ENCODE assay signal across 11 mouse cellular contexts in genomic region chr7:144415795-144416194, GRCm38 (mm10). TPM values are rescaled to one million over a fixed set of nuclear protein-coding genes. Genes with fewer than 3 reads are reported as not detected.
A peak's percentile ranks its signal among the peaks of the same experiment; 100 is the strongest.
DNase-seq lines count a peak whose midpoint lies in the region; ATAC-seq and TF ChIP-seq lines count a peak whose summit lies in the region.
"Had no signal": no experiment of that assay in that cellular context is flagged by ENCODE, and none has a peak within 500 bp of the region (broad histone marks: within the 10 kb centered on the region; RNA-seq: fewer than 3 reads in every experiment).

No protein-coding gene starts in this region.

- no peaks in the 10 kb centered on the region for H3K9me3 ChIP-seq in kidney, embryonic 15.5 days (replicated peaks)
- H3K9me3 ChIP-seq: embryonic facial prominence, embryonic 15.5 days had no signal

- H3K9ac ChIP-seq in kidney, embryonic 15.5 days: no peak overlapping the region
- H3K9ac ChIP-seq: embryonic facial prominence, embryonic 15.5 days had no signal

- H3K27me3 ChIP-seq in kidney, adult 2 months (replicated peaks; ENCODE audit: control insufficient read depth, insufficient read depth, low read length): no peaks in the 10 kb centered on the region
- H3K27me3 ChIP-seq in kidney, embryonic 15.5 days: no peaks in the 10 kb centered on the region
- no peaks in the 10 kb centered on the region for H3K27me3 ChIP-seq in C2C12 (ENCODE audit: control insufficient read depth, insufficient read depth, insufficient read length)
- H3K27me3 ChIP-seq: embryonic facial prominence, embryonic 15.5 days had no signal

- H3K4me1 ChIP-seq in kidney, adult 2 months (ENCODE audit: control insufficient read depth, insufficient read depth, low read length): no peaks in the 10 kb centered on the region
- peaks cover 36% of the 10 kb centered on the region for H3K4me1 ChIP-seq in kidney, embryonic 15.5 days

- TF ChIP-seq CTCF in kidney, adult 2 months (conservative IDR thresholded peaks at IDR 0.05; ENCODE audit: insufficient read depth, insufficient read length, low read depth, low read length): peak; percentile 59
- peak; percentile 31 for TF ChIP-seq CTCF in C2C12 (IDR thresholded peaks at IDR 0.05; ENCODE audit: control insufficient read depth, insufficient read depth, insufficient read length)
- no peak; the same call in 1 of the 2 replicates for TF ChIP-seq CTCF in gastrocnemius, adult 2 months (IDR thresholded peaks at IDR 0.05)

- no peak overlapping the region for H3K27ac ChIP-seq in kidney, adult 2 months (ENCODE audit: insufficient read depth, low read depth, low read length)
- H3K27ac ChIP-seq in kidney, embryonic 15.5 days: no peak overlapping the region
- no peak overlapping the region for H3K27ac ChIP-seq in gastrocnemius, adult 2 months
- H3K27ac ChIP-seq: embryonic facial prominence, embryonic 15.5 days had no signal

- no peak overlapping the region for H3K4me3 ChIP-seq in kidney, adult 2 months (ENCODE audit: insufficient read depth, low read depth, low read length)
- no peak overlapping the region for H3K4me3 ChIP-seq in kidney, embryonic 15.5 days (replicated peaks)
- H3K4me3 ChIP-seq in C2C12 (ENCODE audit: insufficient read depth, poor library complexity, severe bottlenecking): no peak overlapping the region
- H3K4me3 ChIP-seq in gastrocnemius, adult 2 months: no peak overlapping the region
- H3K4me3 ChIP-seq: embryonic facial prominence, embryonic 15.5 days had no signal

- no peaks in the 10 kb centered on the region for H3K79me2 ChIP-seq in C2C12 (ENCODE audit: control insufficient read depth, insufficient read depth)

- no peak overlapping the region for H3ac ChIP-seq in C2C12 (ENCODE audit: control insufficient read depth, insufficient read length, low read depth)

- DNase-seq in kidney, adult 2 months: peak; percentile 56
- DNase-seq in 3T3-L1 (ENCODE audit: low read depth, low spot score): peak; percentile 75
- DNase-seq in kidney, postnatal 10 days: peak; percentile 28
- no peak for DNase-seq in gastrocnemius, adult 2 months
- DNase-seq in layer of hippocampus, postnatal 10 days (ENCODE audit: low spot score in 2 of 2): no peak
- DNase-seq in cerebellum, adult 11-12 months: no peak
- DNase-seq: thymus, postnatal 14 days had no signal

- TF ChIP-seq POLR2A in kidney, adult 2 months (IDR thresholded peaks at IDR 0.05; ENCODE audit: low read depth, low read length): no peak

- no peaks in the 10 kb centered on the region for H3K36me3 ChIP-seq in kidney, adult 2 months (ENCODE audit: control insufficient read depth, insufficient read depth, low read length)
- H3K36me3 ChIP-seq in kidney, embryonic 15.5 days: no peaks in the 10 kb centered on the region
- H3K36me3 ChIP-seq in C2C12 (ENCODE audit: control insufficient read depth, insufficient read depth): no peaks in the 10 kb centered on the region
- H3K36me3 ChIP-seq: embryonic facial prominence, embryonic 15.5 days had no signal

- intact Hi-C loops in gastrocnemius, adult 2 months (cut with DNase I): no loop called here

- WGBS in kidney, adult 2 months: 52% methylated on average over 4 of the region's 4 CpGs
- WGBS in kidney, embryonic 15.5 days: 65% methylated on average over 4 of the region's 4 CpGs

- H3K79me3 ChIP-seq in C2C12 (ENCODE audit: low read depth): no peaks in the 10 kb centered on the region

- no peak overlapping the region for H3K4me2 ChIP-seq in kidney, embryonic 15.5 days
- H3K4me2 ChIP-seq: embryonic facial prominence, embryonic 15.5 days had no signal

- ATAC-seq in kidney, embryonic 15.5 days (replicated peaks; ENCODE audit: low FRiP score): no peak
- ATAC-seq: activated CD4-positive, CD25-positive, alpha-beta regulatory T cell, adult 4 months had no signal

TF ChIP-seq in C2C12, 6 proteins besides CTCF, POLR2A, EP300 and RAD21:
- TF ChIP-seq USF1 (IDR thresholded peaks at IDR 0.05; ENCODE audit: low read depth): no peak
- TF ChIP-seq MYOG (IDR thresholded peaks at IDR 0.05; ENCODE audit: control insufficient read depth, extremely low read depth, insufficient read length): no peak
- no peak for TF ChIP-seq CEBPB (IDR thresholded peaks at IDR 0.05; ENCODE audit: low read depth)
- TF ChIP-seq FOSL1 (IDR thresholded peaks at IDR 0.05; ENCODE audit: insufficient read depth, low read length, poor library complexity, severe bottlenecking): no peak
- TF ChIP-seq MAX (IDR thresholded peaks at IDR 0.05): no peak
- TF ChIP-seq MYOD1 (IDR thresholded peaks at IDR 0.05; ENCODE audit: control insufficient read depth, insufficient read length, low read depth): no peak

RNA-seq across cellular contexts. Expression of gene Cttn, which starts 55.0 kb away (rescaled TPM):
- polyA plus RNA-seq in kidney, adult 2 months (2012; rRNA removed): 85.8 and 91.3 TPM in 2 replicates
- 167 and 180 TPM in 2 replicates for polyA plus RNA-seq in kidney, embryonic 15.5 days (2015; fragmentation: Nextera tagmentation; extraction: Ambion mirVana)
- 177 TPM for polyA plus RNA-seq in C2C12 (2012; fragmentation: generic; extraction: Trizol)
- 10 to 100 TPM; 16.3 to 20.7 TPM for total RNA-seq in gastrocnemius, adult 2 months (2021)
- 100 to 1,000 TPM; 151 to 164 TPM for total RNA-seq in layer of hippocampus, postnatal 10 days (2021)

Comparison
In these comparisons a context has a peak if more than half of its experiments do, and no peak if none do; other contexts are left out.
1. DNase-seq: peak in kidney, adult 2 months (single experiment), 3T3-L1 (single experiment) and kidney, postnatal 10 days (single experiment); none in gastrocnemius, adult 2 months (single experiment), layer of hippocampus, postnatal 10 days (0 of 2) and cerebellum, adult 11-12 months (single experiment).